Mouse (Mus musculus): ENCODE measurements around the gene Pttg1. TPM values are rescaled to one million over a fixed set of nuclear protein-coding genes. Genes with fewer than 3 reads are reported as not detected.

The Pttg1 gene
- 51.9 TPM in 2 replicates for total RNA-seq (2014; rRNA removed)
- polyA plus RNA-seq (2015; fragmentation: Nextera tagmentation; extraction: Ambion mirVana): 74.3 and 79.3 TPM in 2 replicates

- H3K9me3 ChIP-seq (ENCODE audit: low read length): no peaks in the 10 kb centered on the region
- peak; percentile 84 for DNase-seq (ENCODE audit: low spot score)
- peak within 1 kb of the TSS; percentile 63 for H3K4me2 ChIP-seq (ENCODE audit: low read depth, low read length, poor library complexity, severe bottlenecking)
- peak; percentile 91 for ATAC-seq (ENCODE audit: low FRiP score)
- H3K4me3 ChIP-seq (ENCODE audit: low read depth, low read length): peak within 1 kb of the TSS; percentile 53
- no peak for TF ChIP-seq CTCF (IDR thresholded peaks at IDR 0.05)
- no peaks in the 10 kb centered on the region for H3K27me3 ChIP-seq (ENCODE audit: insufficient read depth, low read length)
- 3% methylated on average over 27 of the region's 27 CpGs for whole genome bisulfite sequencing
- H3K9ac ChIP-seq (replicated peaks; ENCODE audit: low read length, poor library complexity, severe bottlenecking): peak within 1 kb of the TSS; percentile 51
- H3K36me3 ChIP-seq (ENCODE audit: insufficient read depth, low read length): no peaks in the 10 kb centered on the region
- peak within 1 kb of the TSS; percentile 43; the same call in 1 of the 2 replicates for H3K27ac ChIP-seq (ENCODE audit: low read depth, low read length)
- no peaks in the 10 kb centered on the region for H3K4me1 ChIP-seq (ENCODE audit: insufficient read depth, low read length)
Measured at GRCm38 (mm10) chr11:43425824-43426413, at the start of gene Pttg1. Gene Pttg1, minus strand, starts transcription at chr11:43426251.

- peaks cover 3% of the 10 kb centered on the region; the same call in 1 of the 2 replicates for H3K4me1 ChIP-seq (ENCODE audit: insufficient read depth, low read length)
- WGBS: 2% methylated on average over 24 of the region's 24 CpGs
- no peaks in the 10 kb centered on the region for H3K27me3 ChIP-seq (ENCODE audit: insufficient read depth, low read length)
- ATAC-seq (ENCODE audit: low FRiP score) (peak; percentile 55), DNase-seq (ENCODE audit: low spot score) (peak; percentile 38)
- TF ChIP-seq CTCF (IDR thresholded peaks at IDR 0.05): no peak
- no peak within 1 kb of the TSS; the same call in 1 of the 2 replicates for H3K27ac ChIP-seq (ENCODE audit: low read depth, low read length)
- H3K36me3 ChIP-seq (ENCODE audit: insufficient read depth, low read length): no peaks in the 10 kb centered on the region
- H3K4me3 ChIP-seq (ENCODE audit: low read depth, low read length): peak within 1 kb of the TSS; percentile 27
- H3K4me2 ChIP-seq (ENCODE audit: low read depth, low read length, poor library complexity, severe bottlenecking): peak within 1 kb of the TSS; percentile 55
- peak within 1 kb of the TSS; percentile 34; the same call in 1 of the 2 replicates for H3K9ac ChIP-seq (replicated peaks; ENCODE audit: low read length, poor library complexity, severe bottlenecking)
- H3K9me3 ChIP-seq (ENCODE audit: low read length): no peaks in the 10 kb centered on the region
Measured at GRCm38 (mm10) chr11:43474225-43474774, 48.2 kb upstream of the Pttg1 start, which contains the start of gene C1qtnf2. Gene C1qtnf2, plus strand, starts transcription at chr11:43474276.

GRCm38 (mm10) chr11:43473635-43474224 is 47.7 kb upstream of the Pttg1 start:
- Histone ChIP-seq H3K4me2 (ENCODE audit: low read depth, low read length, poor library complexity, severe bottlenecking) (peak overlapping the region; percentile 55), H3K27ac (ENCODE audit: low read depth, low read length) (no peak overlapping the region), H3K9ac (replicated peaks; ENCODE audit: low read length, poor library complexity, severe bottlenecking) (no peak overlapping the region), H3K9me3 (ENCODE audit: low read length) (no peaks in the 10 kb centered on the region), H3K4me3 (ENCODE audit: low read depth, low read length) (peak overlapping the region; percentile 27), H3K36me3 (ENCODE audit: insufficient read depth, low read length) (no peaks in the 10 kb centered on the region), H3K4me1 (ENCODE audit: insufficient read depth, low read length) (peaks cover 3% of the 10 kb centered on the region; the same call in 1 of the 2 replicates), H3K27me3 (ENCODE audit: insufficient read depth, low read length) (no peaks in the 10 kb centered on the region)
- ATAC-seq (ENCODE audit: low FRiP score) (peak; percentile 41; the same call in 1 of the 2 replicates), DNase-seq (ENCODE audit: low spot score) (no peak)
- WGBS: 44% methylated on average over 15 of the region's 15 CpGs
- TF ChIP-seq CTCF (IDR thresholded peaks at IDR 0.05): no peak

GRCm38 (mm10) chr11:43473115-43473514 is 47.1 kb upstream of the Pttg1 start:
- WGBS: 38% methylated on average over 1 of the region's 1 CpGs
- no peak for TF ChIP-seq CTCF (IDR thresholded peaks at IDR 0.05)
- peaks cover 3% of the 10 kb centered on the region; the same call in 1 of the 2 replicates for H3K4me1 ChIP-seq (ENCODE audit: insufficient read depth, low read length)
- no peaks in the 10 kb centered on the region for H3K36me3 ChIP-seq (ENCODE audit: insufficient read depth, low read length)
- H3K27ac ChIP-seq (ENCODE audit: low read depth, low read length): no peak overlapping the region; the same call in 1 of the 2 replicates
- H3K9ac ChIP-seq (replicated peaks; ENCODE audit: low read length, poor library complexity, severe bottlenecking): no peak overlapping the region
- no peaks in the 10 kb centered on the region for H3K9me3 ChIP-seq (ENCODE audit: low read length)
- no peak for ATAC-seq (ENCODE audit: low FRiP score)
- no peak overlapping the region for H3K4me2 ChIP-seq (ENCODE audit: low read depth, low read length, poor library complexity, severe bottlenecking)
- DNase-seq (ENCODE audit: low spot score): peak; percentile 16
- no peaks in the 10 kb centered on the region for H3K27me3 ChIP-seq (ENCODE audit: insufficient read depth, low read length)
- H3K4me3 ChIP-seq (ENCODE audit: low read depth, low read length): no peak overlapping the region

- no peak for ATAC-seq (ENCODE audit: low FRiP score)
- H3K9me3 ChIP-seq (ENCODE audit: low read length): no peaks in the 10 kb centered on the region
- 75% methylated on average over 6 of the region's 6 CpGs for WGBS
- no peaks in the 10 kb centered on the region for H3K27me3 ChIP-seq (ENCODE audit: insufficient read depth, low read length)
- no peak for DNase-seq (ENCODE audit: low spot score)
- H3K9ac ChIP-seq (replicated peaks; ENCODE audit: low read length, poor library complexity, severe bottlenecking): no peak overlapping the region
- no peaks in the 10 kb centered on the region for H3K36me3 ChIP-seq (ENCODE audit: insufficient read depth, low read length)
- no peak overlapping the region for H3K27ac ChIP-seq (ENCODE audit: low read depth, low read length)
- H3K4me1 ChIP-seq (ENCODE audit: insufficient read depth, low read length): peaks cover 3% of the 10 kb centered on the region; the same call in 1 of the 2 replicates
- TF ChIP-seq CTCF (IDR thresholded peaks at IDR 0.05): no peak
- no peak overlapping the region for H3K4me2 ChIP-seq (ENCODE audit: low read depth, low read length, poor library complexity, severe bottlenecking)
- H3K4me3 ChIP-seq (ENCODE audit: low read depth, low read length): no peak overlapping the region
Measured at GRCm38 (mm10) chr11:43470881-43471820, 45.1 kb upstream of the Pttg1 start.
